20 mouse cellular contexts compared by ENCODE assay signal in genomic region chr10:68551316-68551715, GRCm38 (mm10). TPM values are rescaled to one million over a fixed set of nuclear protein-coding genes. Genes with fewer than 3 reads are reported as not detected.
"Had no signal": no experiment of that assay in that cellular context is flagged by ENCODE, and none has a peak within 500 bp of the region (broad histone marks: within the 10 kb centered on the region; RNA-seq: fewer than 3 reads in every experiment).

No protein-coding gene starts in this region.

- H3K4me2 ChIP-seq: heart, embryonic 11.5 days; heart, embryonic 13.5 days; heart, embryonic 15.5 days; hindbrain, embryonic 12.5 days; limb, embryonic 12.5 days; liver, embryonic 11.5 days; liver, embryonic 13.5 days; liver, embryonic 15.5 days had no signal

- H3K27me3 ChIP-seq: heart, embryonic 13.5 days; heart, embryonic 15.5 days; hindbrain, embryonic 12.5 days; limb, embryonic 12.5 days; liver, embryonic 13.5 days; liver, embryonic 15.5 days had no signal

- H3K36me3 ChIP-seq: heart, embryonic 13.5 days; heart, embryonic 15.5 days; hindbrain, embryonic 12.5 days; limb, embryonic 10.5 days; limb, embryonic 12.5 days; liver, embryonic 13.5 days; liver, embryonic 15.5 days had no signal

- H3K4me3 ChIP-seq: heart, embryonic 13.5 days; heart, embryonic 15.5 days; hindbrain, embryonic 12.5 days; layer of hippocampus, adult 2 months; left cerebral cortex, adult 2 months; limb, embryonic 10.5 days; limb, embryonic 12.5 days; liver, embryonic 13.5 days; liver, embryonic 15.5 days had no signal

- H3K9me3 ChIP-seq: heart, embryonic 13.5 days; heart, embryonic 15.5 days; hindbrain, embryonic 12.5 days; limb, embryonic 10.5 days; limb, embryonic 12.5 days; liver, embryonic 13.5 days; liver, embryonic 15.5 days had no signal

- ATAC-seq: forebrain, postnatal 0 days; liver, postnatal 0 days had no signal

- H3K4me1 ChIP-seq: heart, embryonic 13.5 days; heart, embryonic 15.5 days; hindbrain, embryonic 12.5 days; limb, embryonic 10.5 days; liver, embryonic 13.5 days; liver, embryonic 15.5 days had no signal

- H3K9ac ChIP-seq: forebrain, postnatal 0 days; heart, embryonic 13.5 days; heart, embryonic 15.5 days; hindbrain, embryonic 12.5 days; limb, embryonic 12.5 days; liver, embryonic 13.5 days; liver, embryonic 15.5 days; liver, postnatal 0 days had no signal

- H3K27ac ChIP-seq: heart, embryonic 13.5 days; heart, embryonic 15.5 days; kidney, postnatal 0 days; layer of hippocampus, adult 2 months; left cerebral cortex, adult 2 months; limb, embryonic 10.5 days; limb, embryonic 12.5 days; liver, embryonic 13.5 days; liver, embryonic 15.5 days had no signal

- DNase-seq: forebrain, postnatal 0 days; gastrocnemius, postnatal 14 days; gastrocnemius, postnatal 36 days; heart, adult 18-20 months; heart, postnatal 14 days; heart, postnatal 36 days; liver; liver, embryonic 13.5 days; liver, postnatal 0 days had no signal

RNA-seq across cellular contexts. Expression of gene Cabcoco1, which starts 9.6 kb away (rescaled TPM):
- total RNA-seq: gastrocnemius, postnatal 36 days had no signal
